Mouse (Mus musculus) embryonic facial prominence, embryonic 15.5 days (tissue): ENCODE results near the gene Trnp1. TPM values are rescaled to one million over a fixed set of nuclear protein-coding genes. Genes with fewer than 3 reads are reported as not detected.

Experiments
- polyA plus RNA-seq: library from polyadenylated mRNA; unstranded; fragments of >200 nt; fragmentation: Nextera tagmentation; extraction: Ambion mirVana; gene quantifications from 2 replicates; pipeline ENCODE4 v1.2.1, GENCODE M21; 2015

Trnp1 gene
- polyA plus RNA-seq, 1 experiment from 2014 or later, result 8.0 TPM

Other genes starting within 250 kb of the Trnp1 start
- gene Sytl1, start 235.4 kb downstream of the Trnp1 start, polyA plus RNA-seq, result 39.7 and 40.2 TPM in 2 replicates
- gene Tmem222, start 220.8 kb downstream of the Trnp1 start, polyA plus RNA-seq, result 79.1 and 87.8 TPM in 2 replicates
- 17.0 and 17.2 TPM in 2 replicates for gene Wdtc1, start 145.1 kb downstream of the Trnp1 start, polyA plus RNA-seq
- 11.0 and 11.2 TPM in 2 replicates for gene Slc9a1, start 128.8 kb downstream of the Trnp1 start, polyA plus RNA-seq
- 9.7 and 11.2 TPM in 2 replicates for gene Tent5b, start 18.4 kb downstream of the Trnp1 start, polyA plus RNA-seq
- gene Kdf1, start 20.4 kb upstream of the Trnp1 start, polyA plus RNA-seq, result 25.4 and 30.2 TPM in 2 replicates
- 314 and 355 TPM in 2 replicates for gene Nudc, start 47.4 kb upstream of the Trnp1 start, polyA plus RNA-seq
- gene Nr0b2, start 54.8 kb upstream of the Trnp1 start, polyA plus RNA-seq, result 0.15 TPM in 1 of 2 replicates, not detected in the other
- 7.1 and 7.7 TPM in 2 replicates for gene Gpatch3, start 76.2 kb upstream of the Trnp1 start, polyA plus RNA-seq
- gene Gpn2, start 85.8 kb upstream of the Trnp1 start, polyA plus RNA-seq, result 19.2 and 24.9 TPM in 2 replicates
- gene Sfn, start 103.6 kb upstream of the Trnp1 start, polyA plus RNA-seq, result 347 and 362 TPM in 2 replicates
- 4.6 and 5.4 TPM in 2 replicates for gene Zdhhc18, start 151.6 kb upstream of the Trnp1 start, polyA plus RNA-seq
- gene Pigv, start 174.1 kb upstream of the Trnp1 start, polyA plus RNA-seq, result 16.2 and 17.6 TPM in 2 replicates